Comparison of ENCODE assay signal across 29 mouse cellular contexts in genomic region chr9:119203617-119204016, GRCm38 (mm10). TPM values are rescaled to one million over a fixed set of nuclear protein-coding genes. Genes with fewer than 3 reads are reported as not detected.
"Had no signal": no experiment of that assay in that cellular context is flagged by ENCODE, and none has a peak within 500 bp of the region (broad histone marks: within the 10 kb centered on the region; RNA-seq: fewer than 3 reads in every experiment).

No protein-coding gene starts in this region.

- H3K36me3 ChIP-seq: heart, embryonic 10.5 days; heart, embryonic 12.5 days; hindbrain, embryonic 10.5 days; hindbrain, embryonic 12.5 days; intestine, embryonic 15.5 days; kidney, embryonic 15.5 days; limb, embryonic 10.5 days; limb, embryonic 12.5 days had no signal

- H3K9me3 ChIP-seq: heart, embryonic 10.5 days; intestine, embryonic 15.5 days; limb, embryonic 10.5 days had no signal

- H3K27ac ChIP-seq: gastrocnemius, adult 2 months; heart, embryonic 10.5 days; hindbrain, embryonic 10.5 days; hindbrain, embryonic 12.5 days; hindbrain, embryonic 14.5 days; intestine, embryonic 15.5 days; kidney, embryonic 15.5 days; kidney, postnatal 0 days; layer of hippocampus, adult 2 months; left cerebral cortex, adult 2 months; limb, embryonic 10.5 days; limb, embryonic 12.5 days; liver, embryonic 14.5 days had no signal

- H3K4me3 ChIP-seq: gastrocnemius, adult 2 months; heart, embryonic 10.5 days; heart, embryonic 12.5 days; hindbrain, embryonic 10.5 days; hindbrain, embryonic 12.5 days; intestine, embryonic 15.5 days; kidney, embryonic 15.5 days; layer of hippocampus, adult 2 months; left cerebral cortex, adult 2 months; limb, embryonic 10.5 days; limb, embryonic 12.5 days had no signal

- DNase-seq: gastrocnemius, adult 2 months; gastrocnemius, postnatal 10 days; gastrocnemius, postnatal 25 days; heart, adult 18-20 months; heart, postnatal 10 days; heart, postnatal 4 days; kidney, adult 18-20 months; kidney, postnatal 14 days; kidney, postnatal 4 days had no signal

- ATAC-seq: hindbrain, embryonic 16.5 days; inflammation-experienced regulatory T-cells, adult 6 months; intestine, embryonic 15.5 days; intestine, postnatal 0 days had no signal

- H3K27me3 ChIP-seq: heart, embryonic 12.5 days; hindbrain, embryonic 12.5 days; intestine, embryonic 15.5 days; kidney, embryonic 15.5 days; limb, embryonic 12.5 days had no signal

- H3K9ac ChIP-seq: heart, embryonic 12.5 days; hindbrain, embryonic 12.5 days; hindbrain, embryonic 14.5 days; intestine, embryonic 15.5 days; kidney, embryonic 15.5 days; limb, embryonic 12.5 days; liver, embryonic 14.5 days had no signal

- H3K4me2 ChIP-seq: heart, embryonic 12.5 days; hindbrain, embryonic 12.5 days; hindbrain, embryonic 14.5 days; intestine, embryonic 15.5 days; kidney, embryonic 15.5 days; limb, embryonic 12.5 days had no signal

- H3K4me1 ChIP-seq: heart, embryonic 10.5 days; heart, embryonic 12.5 days; hindbrain, embryonic 10.5 days; hindbrain, embryonic 12.5 days; intestine, embryonic 15.5 days; limb, embryonic 10.5 days; limb, embryonic 12.5 days had no signal

RNA-seq across cellular contexts. Expression of gene Slc22a13, which starts 5.3 kb away (rescaled TPM):
- polyA plus RNA-seq: frontal cortex, adult 2 months; heart, embryonic 10.5 days; heart, embryonic 12.5 days; heart, embryonic 14.5 days; heart, embryonic 16.5 days; hindbrain, embryonic 10.5 days; hindbrain, embryonic 14.5 days; hindbrain, embryonic 16.5 days; inflammation-experienced regulatory T-cells, adult 6 months; intestine, embryonic 15.5 days; intestine, postnatal 0 days; limb, embryonic 10.5 days; limb, embryonic 12.5 days had no signal

RNA-seq across cellular contexts. Expression of gene Gm47289, which starts 44.7 kb away (rescaled TPM):
- polyA plus RNA-seq: frontal cortex, adult 2 months; heart, embryonic 10.5 days; heart, embryonic 12.5 days; heart, embryonic 14.5 days; heart, embryonic 16.5 days; hindbrain, embryonic 10.5 days; hindbrain, embryonic 12.5 days; hindbrain, embryonic 14.5 days; hindbrain, embryonic 16.5 days; inflammation-experienced regulatory T-cells, adult 6 months; intestine, embryonic 15.5 days; intestine, postnatal 0 days; kidney, embryonic 15.5 days; kidney, postnatal 0 days; limb, embryonic 10.5 days; limb, embryonic 12.5 days; liver, adult 2 months; liver, embryonic 14.5 days had no signal

RNA-seq across cellular contexts. Expression of gene Acaa1b, which starts 46.7 kb away (rescaled TPM):
- polyA plus RNA-seq: inflammation-experienced regulatory T-cells, adult 6 months had no signal
